Mouse (Mus musculus) forebrain, embryonic 16.5 days (tissue): ENCODE results near the gene H2-DMb1. TPM values are rescaled to one million over a fixed set of nuclear protein-coding genes. Genes with fewer than 3 reads are reported as not detected.
A peak's percentile ranks its signal among the peaks of the same experiment; 100 is the strongest.

Source experiments
- ATAC-seq: fragments of 200-750 bp; cut with Nextera tagmentation; 2 replicates; pipeline ENCODE4 v1.8.0; 2017; ENCODE audit warnings: mild to moderate bottlenecking, moderate library complexity
- H3K27ac ChIP-seq: fragments of 300-500 bp; sonication (generic); 2 replicates; pipeline ENCODE4 v1.5.1; 2014; ENCODE audit warnings: low read length, control low read depth
- H3K27me3 ChIP-seq: fragments of 300-500 bp; sonication (generic); replicated peaks from 2 replicates; pipeline ENCODE4 v1.6.1; 2014; ENCODE audit warnings: low read length; ENCODE audit not compliant: control insufficient read depth, insufficient read depth
- H3K36me3 ChIP-seq: fragments of 300-500 bp; sonication (generic); 2 replicates; pipeline ENCODE4 v1.6.1; 2014; ENCODE audit not compliant: control insufficient read depth, insufficient read depth
- H3K4me1 ChIP-seq: fragments of 300-500 bp; sonication (generic); replicated peaks from 2 replicates; pipeline ENCODE4 v1.6.1; 2014; ENCODE audit warnings: low read length; ENCODE audit not compliant: control insufficient read depth, insufficient read depth
- H3K4me2 ChIP-seq: fragments of 300-500 bp; sonication (generic); 2 replicates; pipeline ENCODE4 v1.6.1; 2014; ENCODE audit warnings: mild to moderate bottlenecking, low read length, control low read depth
- H3K4me3 ChIP-seq: fragments of 300-500 bp; sonication (generic); replicated peaks from 2 replicates; pipeline ENCODE4 v1.5.1; 2014; ENCODE audit warnings: mild to moderate bottlenecking, low read length, control low read depth
- H3K9ac ChIP-seq: fragments of 300-500 bp; sonication (generic); replicated peaks from 2 replicates; pipeline ENCODE4 v1.6.1; 2014; ENCODE audit warnings: low read depth, low read length, control low read depth
- H3K9me3 ChIP-seq: fragments of 300-500 bp; sonication (generic); 2 replicates; pipeline ENCODE4 v1.6.1; 2016; ENCODE audit warnings: low read length; ENCODE audit not compliant: control insufficient read depth
- WGBS: fragments of 180-500 bp; shearing (Covaris S2); extraction: QIAGEN DNeasy Blood & Tissue Kit; methylation state at CpG from one replicate; pipeline ENCODE4 v1.1.7; 2014; 5-methylcytosine and 5-hydroxymethylcytosine counted together
- polyA plus RNA-seq: library from polyadenylated mRNA; unstranded; fragments of >200 nt; fragmentation: Nextera tagmentation; extraction: Ambion mirVana; gene quantifications from 2 replicates; pipeline ENCODE4 v1.2.1, GENCODE M21; 2015

H2-DMb1 gene
- polyA plus RNA-seq, 1 experiment from 2014 or later = 0.98 TPM

- H3K9ac ChIP-seq = no peak overlapping the region
- no peak for ATAC-seq
- H3K4me1 ChIP-seq = no peaks in the 10 kb centered on the region
- H3K27ac ChIP-seq = no peak overlapping the region
- no peaks in the 10 kb centered on the region; the same call in 1 of the 2 replicates for H3K27me3 ChIP-seq
- no peaks in the 10 kb centered on the region for H3K36me3 ChIP-seq
- H3K4me3 ChIP-seq = no peak overlapping the region
- 76% methylated on average over 13 of the region's 13 CpGs for WGBS
- no peak overlapping the region for H3K4me2 ChIP-seq
- H3K9me3 ChIP-seq = 0 out of 2 replicates have a peak, but pooled peaks cover 3% of the 10 kb centered on the region
Measured at GRCm38 (mm10) chr17:34179913-34180859, 27.3 kb downstream of the H2-DMb1 start.

- Histone ChIP-seq H3K4me2 (no peak overlapping the region), H3K27me3 (peaks cover 23% of the 10 kb centered on the region), H3K27ac (no peak overlapping the region), H3K4me1 (peaks cover 14% of the 10 kb centered on the region), H3K36me3 (no peaks in the 10 kb centered on the region), H3K9ac (no peak overlapping the region), H3K4me3 (no peak overlapping the region), H3K9me3 (no peaks in the 10 kb centered on the region)
- no peak for ATAC-seq
- 79% methylated on average over 15 of the region's 15 CpGs for WGBS
Measured at GRCm38 (mm10) chr17:34183564-34184219, 30.8 kb downstream of the H2-DMb1 start.

- Histone ChIP-seq H3K27me3 (peaks cover 28% of the 10 kb centered on the region), H3K4me3 (no peak overlapping the region), H3K9ac (no peak overlapping the region), H3K36me3 (no peaks in the 10 kb centered on the region), H3K4me2 (no peak overlapping the region), H3K9me3 (no peaks in the 10 kb centered on the region), H3K4me1 (peaks cover 14% of the 10 kb centered on the region), H3K27ac (no peak overlapping the region)
- WGBS = 85% methylated on average over 9 of the region's 9 CpGs
- ATAC-seq = no peak
Measured at GRCm38 (mm10) chr17:34185526-34185925, 32.7 kb downstream of the H2-DMb1 start.

GRCm38 (mm10) chr17:34186885-34187260, 34.0 kb downstream of the H2-DMb1 start:
- peak overlapping the region; percentile 56 for H3K4me3 ChIP-seq
- H3K27me3 ChIP-seq = peaks cover 37% of the 10 kb centered on the region
- peak overlapping the region; percentile 47; the same call in 1 of the 2 replicates for H3K9ac ChIP-seq
- H3K4me1 ChIP-seq = peaks cover 14% of the 10 kb centered on the region
- H3K36me3 ChIP-seq = no peaks in the 10 kb centered on the region
- ATAC-seq = peak; percentile 38
- peak overlapping the region; percentile 93 for H3K4me2 ChIP-seq
- 5% methylated on average over 14 of the region's 14 CpGs for WGBS
- no peak overlapping the region for H3K27ac ChIP-seq
- no peaks in the 10 kb centered on the region for H3K9me3 ChIP-seq

- Histone ChIP-seq H3K4me2 (peak within 1 kb of the TSS; percentile 93), H3K36me3 (no peaks in the 10 kb centered on the region), H3K9ac (peak within 1 kb of the TSS; percentile 54), H3K4me3 (peak within 1 kb of the TSS; percentile 56), H3K27me3 (peaks cover 39% of the 10 kb centered on the region), H3K4me1 (peaks cover 14% of the 10 kb centered on the region), H3K27ac (no peak within 1 kb of the TSS), H3K9me3 (no peaks in the 10 kb centered on the region)
- WGBS = under 1% methylated on average over 46 of the region's 46 CpGs
- peak; percentile 97 for ATAC-seq
Measured at GRCm38 (mm10) chr17:34187261-34187916, 34.5 kb downstream of the H2-DMb1 start, which contains the start of the genes Tap1 and Psmb9. Tap1 (plus strand) TSS chr17:34187553. Psmb9 (minus strand) TSS chr17:34187764.

- 3% methylated on average over 20 of the region's 20 CpGs for WGBS
- H3K27me3 ChIP-seq = peaks cover 45% of the 10 kb centered on the region
- H3K4me1 ChIP-seq = peaks cover 14% of the 10 kb centered on the region
- H3K27ac ChIP-seq = no peak overlapping the region
- ATAC-seq = no peak
- H3K9ac ChIP-seq = peak overlapping the region; percentile 54
- H3K4me3 ChIP-seq = peak overlapping the region; percentile 56
- H3K4me2 ChIP-seq = peak overlapping the region; percentile 93
- no peaks in the 10 kb centered on the region for H3K36me3 ChIP-seq
- H3K9me3 ChIP-seq = no peaks in the 10 kb centered on the region
Measured at GRCm38 (mm10) chr17:34188010-34188409, 35.1 kb downstream of the H2-DMb1 start.

- H3K9me3 ChIP-seq = no peaks in the 10 kb centered on the region
- H3K27ac ChIP-seq = no peak overlapping the region
- no peak overlapping the region for H3K4me3 ChIP-seq
- WGBS = 69% methylated on average over 6 of the region's 6 CpGs
- H3K4me2 ChIP-seq = no peak overlapping the region
- no peak for ATAC-seq
- peaks cover 46% of the 10 kb centered on the region for H3K27me3 ChIP-seq
- H3K9ac ChIP-seq = no peak overlapping the region
- H3K4me1 ChIP-seq = peaks cover 14% of the 10 kb centered on the region
- H3K36me3 ChIP-seq = no peaks in the 10 kb centered on the region
Measured at GRCm38 (mm10) chr17:34188986-34189385, 36.1 kb downstream of the H2-DMb1 start.

GRCm38 (mm10) chr17:34192852-34193251, 40.0 kb downstream of the H2-DMb1 start:
- H3K27me3 ChIP-seq = peaks cover 58% of the 10 kb centered on the region
- H3K9me3 ChIP-seq = no peaks in the 10 kb centered on the region
- no peaks in the 10 kb centered on the region for H3K36me3 ChIP-seq
- no peak overlapping the region for H3K4me3 ChIP-seq
- no peak overlapping the region for H3K4me2 ChIP-seq
- WGBS = 23% methylated on average over 16 of the region's 16 CpGs
- H3K9ac ChIP-seq = no peak overlapping the region
- no peak for ATAC-seq
- no peak overlapping the region for H3K27ac ChIP-seq
- peaks cover 14% of the 10 kb centered on the region for H3K4me1 ChIP-seq

- Histone ChIP-seq H3K4me1 (peaks cover 15% of the 10 kb centered on the region), H3K27me3 (peaks cover 59% of the 10 kb centered on the region), H3K36me3 (no peaks in the 10 kb centered on the region), H3K4me3 (no peak overlapping the region), H3K4me2 (no peak overlapping the region), H3K27ac (no peak overlapping the region), H3K9me3 (no peaks in the 10 kb centered on the region), H3K9ac (no peak overlapping the region)
- WGBS = 59% methylated on average over 8 of the region's 8 CpGs
- ATAC-seq = no peak
Measured at GRCm38 (mm10) chr17:34193468-34193867, 40.6 kb downstream of the H2-DMb1 start.
